ENCODE assay signal across 9 mouse cellular contexts in genomic region chr4:118612619-118613018, GRCm38 (mm10). TPM values are rescaled to one million over a fixed set of nuclear protein-coding genes. Genes with fewer than 3 reads are reported as not detected.
DNase-seq lines count a peak whose midpoint lies in the region; ATAC-seq and TF ChIP-seq lines count a peak whose summit lies in the region.
"Had no signal": no experiment of that assay in that cellular context is flagged by ENCODE, and none has a peak within 500 bp of the region (broad histone marks: within the 10 kb centered on the region; RNA-seq: fewer than 3 reads in every experiment).

No protein-coding gene starts in this region.

- DNase-seq in heart, postnatal 36 days, result peak; percentile 13 to 40
- peak; percentile 45 for DNase-seq in right cerebral cortex, postnatal 4 days
- no peak for DNase-seq in right cerebral cortex, adult 18-20 months
- no peak for DNase-seq in brain, embryonic 14.5 days (ENCODE audit: low read depth)
- peak; percentile 67 for DNase-seq in limb, embryonic 11.5 days (ENCODE audit: low spot score)
- peak; percentile 48 to 80 for DNase-seq in spleen, postnatal 4 days (ENCODE audit: low spot score in 2 of 2)
- DNase-seq in hindbrain, embryonic 14.5 days (ENCODE audit: low spot score), result no peak

- H3K9me3 ChIP-seq in heart, embryonic 12.5 days (replicated peaks), result peaks cover 8% of the 10 kb centered on the region; the same call in 1 of the 2 replicates
- no peaks in the 10 kb centered on the region for H3K9me3 ChIP-seq in limb, embryonic 11.5 days (ENCODE audit: control insufficient read depth, low read length)
- peaks cover 3% of the 10 kb centered on the region for H3K9me3 ChIP-seq in hindbrain, embryonic 14.5 days (ENCODE audit: control insufficient read depth, low read length)

- H3K4me2 ChIP-seq in heart, embryonic 12.5 days, result no peak overlapping the region
- no peak overlapping the region for H3K4me2 ChIP-seq in limb, embryonic 11.5 days (ENCODE audit: low read depth, severe bottlenecking)
- no peak overlapping the region for H3K4me2 ChIP-seq in hindbrain, embryonic 14.5 days (replicated peaks)

- no peak overlapping the region for H3K27ac ChIP-seq in heart, embryonic 12.5 days (ENCODE audit: poor library complexity, severe bottlenecking)
- H3K27ac ChIP-seq in limb, embryonic 11.5 days (replicated peaks; ENCODE audit: low read depth, low read length), result no peak overlapping the region
- no peak overlapping the region for H3K27ac ChIP-seq in hindbrain, embryonic 14.5 days
- H3K27ac ChIP-seq: macrophage had no signal

- 22% methylated on average over 11 of the region's 11 CpGs for WGBS in heart, embryonic 12.5 days
- WGBS in limb, embryonic 11.5 days, result 20% methylated on average over 11 of the region's 11 CpGs
- 23% methylated on average over 11 of the region's 11 CpGs for WGBS in hindbrain, embryonic 14.5 days

- no peak for TF ChIP-seq POLR2A in brain, embryonic 14.5 days (IDR thresholded peaks at IDR 0.05; ENCODE audit: borderline replicate concordance, extremely low read depth, insufficient read depth, insufficient read length, poor library complexity, severe bottlenecking)

- H3K4me3 ChIP-seq in heart, embryonic 12.5 days, result no peak overlapping the region
- H3K4me3 ChIP-seq in limb, embryonic 11.5 days (ENCODE audit: low read depth, low read length), result no peak overlapping the region
- H3K4me3 ChIP-seq in hindbrain, embryonic 14.5 days (replicated peaks; ENCODE audit: low read length), result no peak overlapping the region

- 0 out of 2 replicates have a peak, but pooled peaks have one; percentile 25 for TF ChIP-seq CTCF in brain, embryonic 14.5 days (IDR thresholded peaks at IDR 0.05; ENCODE audit: borderline replicate concordance, extremely low read depth, insufficient read depth, insufficient read length)

- no peaks in the 10 kb centered on the region for H3K4me1 ChIP-seq in heart, embryonic 12.5 days (replicated peaks)
- H3K4me1 ChIP-seq in limb, embryonic 11.5 days (ENCODE audit: control insufficient read depth, insufficient read depth, low read length), result no peaks in the 10 kb centered on the region
- no peaks in the 10 kb centered on the region for H3K4me1 ChIP-seq in hindbrain, embryonic 14.5 days (replicated peaks; ENCODE audit: control insufficient read depth, insufficient read depth, low read length)

- H3K9ac ChIP-seq in heart, embryonic 12.5 days, result no peak overlapping the region
- H3K9ac ChIP-seq in limb, embryonic 11.5 days (ENCODE audit: low read length), result no peak overlapping the region
- H3K9ac ChIP-seq in hindbrain, embryonic 14.5 days, result no peak overlapping the region

- intact Hi-C loops in heart, postnatal 36 days (cut with DNase I), result no loop called here

- no peak for ATAC-seq in heart, embryonic 12.5 days (ENCODE audit: insufficient number of reproducible peaks, low FRiP score)
- no peak for ATAC-seq in limb, embryonic 11.5 days (ENCODE audit: insufficient number of reproducible peaks, low FRiP score, low TSS enrichment, low read depth)
- no peak for ATAC-seq in hindbrain, embryonic 14.5 days (ENCODE audit: low FRiP score)

- H3K27me3 ChIP-seq in heart, embryonic 12.5 days (replicated peaks), result peaks cover 40% of the 10 kb centered on the region
- no peaks in the 10 kb centered on the region for H3K27me3 ChIP-seq in limb, embryonic 11.5 days (ENCODE audit: control insufficient read depth, insufficient read depth, low read length)
- H3K27me3 ChIP-seq in hindbrain, embryonic 14.5 days (ENCODE audit: control insufficient read depth, insufficient read depth, low read length), result no peaks in the 10 kb centered on the region

- H3K36me3 ChIP-seq in heart, embryonic 12.5 days, result no peaks in the 10 kb centered on the region
- H3K36me3 ChIP-seq in limb, embryonic 11.5 days (ENCODE audit: control insufficient read depth, insufficient read depth, low read length), result no peaks in the 10 kb centered on the region
- H3K36me3 ChIP-seq in hindbrain, embryonic 14.5 days (replicated peaks; ENCODE audit: control insufficient read depth, insufficient read depth), result no peaks in the 10 kb centered on the region

RNA-seq across cellular contexts. Expression of gene Cfap57, which starts 8.0 kb away (rescaled TPM):
- under 1 TPM in 1 of 2 experiments, not detected in 1; 0.05 TPM for total RNA-seq in heart, postnatal 36 days (2021)
- polyA plus RNA-seq in heart, embryonic 12.5 days (2016; fragmentation: Nextera tagmentation; extraction: Ambion mirVana), result 0.76 and 0.80 TPM in 2 replicates
- polyA plus RNA-seq in brain, embryonic 14.5 days (2012; rRNA removed), result 0.72 and 1.5 TPM in 2 replicates
- polyA plus RNA-seq in limb, embryonic 11.5 days (2014; fragmentation: Nextera tagmentation; extraction: Ambion mirVana), result 0.40 and 0.45 TPM in 2 replicates
- 1.7 and 3.1 TPM in 2 replicates for polyA plus RNA-seq in hindbrain, embryonic 14.5 days (2014; fragmentation: Nextera tagmentation; extraction: Ambion mirVana)
- polyA plus RNA-seq: macrophage had no signal

RNA-seq across cellular contexts. Expression of gene Ebna1bp2, which starts 8.0 kb away (rescaled TPM):
- 10 to 100 TPM; 38.0 to 39.1 TPM for total RNA-seq in heart, postnatal 36 days (2021)
- polyA plus RNA-seq in heart, embryonic 12.5 days (2016; fragmentation: Nextera tagmentation; extraction: Ambion mirVana), result 96.7 and 103 TPM in 2 replicates
- polyA plus RNA-seq in brain, embryonic 14.5 days (2012; rRNA removed), result 67.7 and 74.9 TPM in 2 replicates
- polyA plus RNA-seq in limb, embryonic 11.5 days (2014; fragmentation: Nextera tagmentation; extraction: Ambion mirVana), result 180 and 190 TPM in 2 replicates
- 102 TPM in 2 replicates for polyA plus RNA-seq in hindbrain, embryonic 14.5 days (2014; fragmentation: Nextera tagmentation; extraction: Ambion mirVana)

RNA-seq across cellular contexts. Expression of gene Olfr62, which starts 46.1 kb away (rescaled TPM):
- not detected for total RNA-seq in heart, postnatal 36 days (2021)
- not detected in 2 replicates for polyA plus RNA-seq in heart, embryonic 12.5 days (2016; fragmentation: Nextera tagmentation; extraction: Ambion mirVana)
- not detected in 2 replicates for polyA plus RNA-seq in brain, embryonic 14.5 days (2012; rRNA removed)
- polyA plus RNA-seq in limb, embryonic 11.5 days (2014; fragmentation: Nextera tagmentation; extraction: Ambion mirVana), result not detected in 2 replicates
- not detected in 2 replicates for polyA plus RNA-seq in hindbrain, embryonic 14.5 days (2014; fragmentation: Nextera tagmentation; extraction: Ambion mirVana)
- polyA plus RNA-seq: macrophage had no signal

Comparison
In these comparisons a context has a peak if more than half of its experiments do, and no peak if none do; other contexts are left out.
1. DNase-seq: peak in heart, postnatal 36 days (2 of 2), right cerebral cortex, postnatal 4 days (single experiment), limb, embryonic 11.5 days (single experiment) and spleen, postnatal 4 days (2 of 2); none in right cerebral cortex, adult 18-20 months (single experiment), brain, embryonic 14.5 days (single experiment) and hindbrain, embryonic 14.5 days (single experiment).